Mouse (Mus musculus): ENCODE data around the gene Angel1. TPM values are rescaled to one million over a fixed set of nuclear protein-coding genes. Genes with fewer than 3 reads are reported as not detected.

Angel1 gene
- polyA plus RNA-seq (2014; fragmentation: Nextera tagmentation; extraction: Ambion mirVana), result 9.9 and 12.1 TPM in 2 replicates

DNA sequence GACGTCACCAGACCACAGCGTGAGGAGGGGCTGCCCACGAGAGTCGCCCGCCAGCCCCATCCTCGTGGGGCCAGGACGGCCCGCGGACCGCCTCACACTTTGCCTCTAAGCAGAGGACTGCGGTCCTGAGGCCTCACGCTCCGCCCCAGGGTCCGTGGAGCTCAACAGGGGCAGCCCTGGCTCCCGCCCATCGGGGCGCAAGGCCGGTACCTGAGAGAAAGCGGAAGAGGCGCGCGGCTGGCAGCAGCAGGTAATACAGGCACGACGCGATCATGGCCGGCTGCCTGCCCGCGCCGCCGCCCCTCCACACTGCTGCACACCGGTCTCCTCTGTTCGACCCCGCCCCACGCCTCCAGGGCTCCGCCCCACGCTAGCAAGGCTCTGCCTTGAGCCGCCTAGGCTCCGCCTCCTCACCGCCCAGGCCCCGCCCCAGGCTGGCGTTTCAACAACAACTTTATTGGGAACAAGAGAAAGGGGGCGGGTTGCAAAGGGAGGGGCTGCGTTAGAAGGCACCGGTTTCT is at the start of gene Angel1:
TSS of gene Angel1 (minus strand) at position 341 of the 521 bp plus-strand sequence.
- ATAC-seq (ENCODE audit: insufficient number of reproducible peaks, low FRiP score, low TSS enrichment, low read depth) (peak; percentile 98), DNase-seq (ENCODE audit: low spot score) (peak; percentile 98)
- under 1% methylated on average over 43 of the region's 44 CpGs for WGBS

DNA sequence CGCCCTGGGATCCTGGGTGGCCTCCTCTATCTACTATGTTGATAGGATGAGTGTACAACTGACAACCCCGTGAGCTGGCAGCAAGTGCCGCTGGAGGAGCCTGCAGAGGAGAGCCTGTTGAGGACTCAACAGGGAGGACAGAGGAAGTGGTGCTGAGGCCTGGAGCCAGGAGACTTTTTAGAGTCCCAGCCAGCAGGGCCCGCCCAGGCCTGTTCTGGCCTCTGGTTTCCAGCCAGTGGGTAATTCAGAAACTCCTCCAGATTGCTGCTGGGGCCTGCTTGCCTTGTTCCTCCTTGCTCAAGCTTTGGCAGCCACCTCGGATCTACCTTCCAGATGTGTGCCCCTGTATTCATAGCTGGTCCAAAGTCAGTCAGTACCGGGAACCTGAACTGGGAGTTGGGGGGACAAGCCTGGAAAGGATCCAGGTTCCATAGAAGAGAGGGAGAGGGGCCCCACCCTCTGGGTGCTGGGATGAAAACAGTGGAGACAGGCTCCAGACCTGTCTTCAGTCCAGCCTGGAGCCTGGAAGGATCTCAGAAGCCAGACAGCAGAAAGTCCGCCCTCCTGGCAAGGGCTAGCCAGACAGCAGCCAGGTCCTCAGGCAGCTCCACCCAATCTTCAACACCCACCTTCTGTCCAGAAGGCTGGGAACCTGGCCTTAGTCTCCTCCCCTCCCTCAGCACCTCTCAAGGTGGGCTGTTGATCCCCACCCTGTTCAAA is 49.5 kb upstream of the Angel1 start:
- Histone ChIP-seq H3K4me2 (ENCODE audit: low read depth, severe bottlenecking) (no peak overlapping the region), H3K9me3 (ENCODE audit: control insufficient read depth, low read length) (no peaks in the 10 kb centered on the region), H3K4me3 (ENCODE audit: low read depth, low read length) (no peak overlapping the region), H3K36me3 (ENCODE audit: control insufficient read depth, insufficient read depth, low read length) (no peaks in the 10 kb centered on the region), H3K27me3 (ENCODE audit: control insufficient read depth, insufficient read depth, low read length) (no peaks in the 10 kb centered on the region), H3K4me1 (ENCODE audit: control insufficient read depth, insufficient read depth, low read length) (no peaks in the 10 kb centered on the region), H3K9ac (ENCODE audit: low read length) (no peak overlapping the region), H3K27ac (replicated peaks; ENCODE audit: low read depth, low read length) (no peak overlapping the region)
- ATAC-seq (ENCODE audit: insufficient number of reproducible peaks, low FRiP score, low TSS enrichment, low read depth), result no peak
- no peak for DNase-seq (ENCODE audit: low spot score)
- 76% methylated on average over 7 of the region's 7 CpGs for WGBS

More for the DNA sequence above, at the start of gene Angel1:
- peak within 1 kb of the TSS; percentile 71 for H3K9ac ChIP-seq (ENCODE audit: low read length)
- H3K4me2 ChIP-seq (ENCODE audit: low read depth, severe bottlenecking), result peak within 1 kb of the TSS; percentile 92
- H3K4me3 ChIP-seq (ENCODE audit: low read depth, low read length), result peak within 1 kb of the TSS; percentile 77
- no peaks in the 10 kb centered on the region for H3K36me3 ChIP-seq (ENCODE audit: control insufficient read depth, insufficient read depth, low read length)
- H3K27ac ChIP-seq (replicated peaks; ENCODE audit: low read depth, low read length), result no peak within 1 kb of the TSS
- H3K27me3 ChIP-seq (ENCODE audit: control insufficient read depth, insufficient read depth, low read length), result no peaks in the 10 kb centered on the region
- no peaks in the 10 kb centered on the region for H3K9me3 ChIP-seq (ENCODE audit: control insufficient read depth, low read length)
- H3K4me1 ChIP-seq (ENCODE audit: control insufficient read depth, insufficient read depth, low read length), result no peaks in the 10 kb centered on the region

DNA sequence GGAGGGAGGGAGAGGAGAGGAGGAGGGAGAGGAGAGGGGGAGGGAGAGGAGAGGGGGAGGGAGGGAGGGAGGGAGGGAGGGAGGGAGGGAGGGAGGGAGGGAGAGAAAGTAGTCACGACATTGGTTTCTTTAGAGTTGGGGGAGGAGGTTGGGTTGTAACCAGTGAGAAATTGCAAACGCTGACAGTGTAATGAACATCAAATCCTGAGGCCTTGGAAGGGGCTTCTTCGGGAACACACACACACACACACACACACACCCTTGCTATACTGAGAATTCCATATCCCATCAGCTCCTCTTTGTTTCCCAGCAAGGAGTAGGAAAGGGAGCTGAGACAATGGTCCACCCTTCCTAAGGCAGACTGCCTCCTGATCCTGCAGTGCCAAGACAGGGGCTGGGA is 46.3 kb upstream of the Angel1 start:
- Histone ChIP-seq H3K4me1 (ENCODE audit: control insufficient read depth, insufficient read depth, low read length) (no peaks in the 10 kb centered on the region), H3K27ac (replicated peaks; ENCODE audit: low read depth, low read length) (no peak overlapping the region)
- WGBS, result 40% methylated on average over 3 of the region's 3 CpGs

DNA sequence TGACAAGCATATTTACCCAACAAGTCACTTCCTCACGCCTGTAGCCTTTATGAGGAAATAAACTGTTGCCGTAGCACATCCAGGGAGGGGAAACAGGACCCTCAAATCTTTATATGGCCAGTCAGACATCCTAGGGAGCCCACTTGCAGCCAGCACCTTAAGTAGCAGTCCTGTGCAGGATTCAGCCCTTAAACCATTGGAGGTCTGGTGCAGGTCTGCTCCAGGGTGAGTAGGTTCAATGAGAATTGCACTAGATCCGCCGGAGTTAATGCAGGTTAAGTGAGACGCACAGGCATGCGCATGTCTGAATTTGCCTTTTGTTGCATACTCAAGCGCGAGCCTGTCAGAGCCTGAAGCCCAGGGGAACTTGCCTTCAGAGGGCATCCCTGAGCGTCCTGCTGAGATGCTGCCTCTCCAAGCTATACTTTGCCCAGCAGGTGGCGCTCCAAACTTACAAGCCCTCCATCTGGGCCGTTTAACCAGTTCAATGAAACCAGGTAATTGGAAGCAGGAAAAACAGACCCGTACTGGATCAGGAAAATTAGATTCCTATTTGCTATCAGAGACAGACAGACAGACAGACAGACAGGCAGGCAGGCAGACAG is 45.7 kb upstream of the Angel1 start:
- DNase-seq (ENCODE audit: low spot score) (peak; percentile 97), ATAC-seq (ENCODE audit: insufficient number of reproducible peaks, low FRiP score, low TSS enrichment, low read depth) (peak; percentile 74)
- H3K4me1 ChIP-seq (ENCODE audit: control insufficient read depth, insufficient read depth, low read length), result no peaks in the 10 kb centered on the region
- WGBS, result 5% methylated on average over 12 of the region's 12 CpGs
- no peak overlapping the region for H3K4me2 ChIP-seq (ENCODE audit: low read depth, severe bottlenecking)
- no peak overlapping the region for H3K9ac ChIP-seq (ENCODE audit: low read length)
- no peaks in the 10 kb centered on the region for H3K36me3 ChIP-seq (ENCODE audit: control insufficient read depth, insufficient read depth, low read length)
- H3K27ac ChIP-seq (replicated peaks; ENCODE audit: low read depth, low read length), result no peak overlapping the region
- no peaks in the 10 kb centered on the region for H3K27me3 ChIP-seq (ENCODE audit: control insufficient read depth, insufficient read depth, low read length)
- H3K4me3 ChIP-seq (ENCODE audit: low read depth, low read length), result no peak overlapping the region
- no peaks in the 10 kb centered on the region for H3K9me3 ChIP-seq (ENCODE audit: control insufficient read depth, low read length)

More for the DNA sequence above, 46.3 kb upstream of the Angel1 start:
- DNase-seq (ENCODE audit: low spot score), result no peak
- Histone ChIP-seq H3K9ac (ENCODE audit: low read length) (no peak overlapping the region), H3K36me3 (ENCODE audit: control insufficient read depth, insufficient read depth, low read length) (no peaks in the 10 kb centered on the region), H3K9me3 (ENCODE audit: control insufficient read depth, low read length) (no peaks in the 10 kb centered on the region), H3K4me2 (ENCODE audit: low read depth, severe bottlenecking) (no peak overlapping the region), H3K4me3 (ENCODE audit: low read depth, low read length) (no peak overlapping the region), H3K27me3 (ENCODE audit: control insufficient read depth, insufficient read depth, low read length) (no peaks in the 10 kb centered on the region)
- no peak for ATAC-seq (ENCODE audit: insufficient number of reproducible peaks, low FRiP score, low TSS enrichment, low read depth)

DNA sequence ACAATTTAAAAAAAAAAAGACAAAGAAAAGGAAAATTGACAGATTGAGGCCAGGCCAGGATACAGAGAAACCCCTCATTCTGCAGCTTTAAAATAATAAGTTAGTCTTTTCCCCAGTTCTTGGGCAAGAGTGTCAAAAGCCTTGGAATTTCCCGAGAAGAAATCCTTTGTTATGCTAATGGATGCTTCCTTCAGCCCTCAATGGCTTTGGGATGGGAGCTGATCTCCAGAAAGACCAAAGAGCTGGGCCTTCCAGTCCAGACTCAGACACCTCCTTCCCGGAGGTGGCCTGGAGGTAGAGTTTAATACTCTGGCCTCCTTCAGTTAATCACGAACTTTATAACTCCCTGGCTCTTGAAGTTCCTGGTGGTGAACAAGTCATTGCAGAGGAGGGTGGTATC is 44.7 kb upstream of the Angel1 start:
- Histone ChIP-seq H3K9ac (ENCODE audit: low read length) (no peak overlapping the region), H3K9me3 (ENCODE audit: control insufficient read depth, low read length) (no peaks in the 10 kb centered on the region), H3K4me1 (ENCODE audit: control insufficient read depth, insufficient read depth, low read length) (no peaks in the 10 kb centered on the region), H3K27me3 (ENCODE audit: control insufficient read depth, insufficient read depth, low read length) (no peaks in the 10 kb centered on the region), H3K27ac (replicated peaks; ENCODE audit: low read depth, low read length) (no peak overlapping the region), H3K36me3 (ENCODE audit: control insufficient read depth, insufficient read depth, low read length) (no peaks in the 10 kb centered on the region), H3K4me2 (ENCODE audit: low read depth, severe bottlenecking) (no peak overlapping the region), H3K4me3 (ENCODE audit: low read depth, low read length) (no peak overlapping the region)
- DNase-seq (ENCODE audit: low spot score) (no peak), ATAC-seq (ENCODE audit: insufficient number of reproducible peaks, low FRiP score, low TSS enrichment, low read depth) (no peak)
- WGBS, result 14% methylated on average over 3 of the region's 3 CpGs

DNA sequence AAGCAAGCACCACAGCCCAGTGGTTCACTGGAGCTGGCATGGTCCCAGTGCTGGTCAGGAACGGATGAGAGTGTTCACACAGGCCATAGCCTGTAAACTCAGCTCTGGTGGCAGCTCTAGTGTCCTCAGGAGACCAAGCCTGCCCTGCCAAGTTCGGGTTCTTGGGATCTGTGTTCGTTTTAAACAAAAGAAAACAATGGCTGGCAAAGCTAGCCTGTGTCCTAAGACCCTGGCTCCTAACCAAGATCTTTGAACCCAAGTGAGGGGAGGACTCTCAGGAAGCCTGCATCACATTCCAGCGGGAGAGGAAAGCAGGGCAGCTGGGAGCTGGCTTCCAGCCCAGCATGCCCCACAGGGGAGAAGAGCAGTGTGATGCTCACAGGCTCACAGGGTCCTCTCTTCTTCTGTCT is 44.0 kb upstream of the Angel1 start:
- WGBS, result 49% methylated on average over 4 of the region's 4 CpGs
- H3K9me3 ChIP-seq (ENCODE audit: control insufficient read depth, low read length), result no peaks in the 10 kb centered on the region
- H3K27ac ChIP-seq (replicated peaks; ENCODE audit: low read depth, low read length), result no peak overlapping the region
- H3K4me1 ChIP-seq (ENCODE audit: control insufficient read depth, insufficient read depth, low read length), result no peaks in the 10 kb centered on the region
- no peak for DNase-seq (ENCODE audit: low spot score)
- no peaks in the 10 kb centered on the region for H3K36me3 ChIP-seq (ENCODE audit: control insufficient read depth, insufficient read depth, low read length)
- H3K4me2 ChIP-seq (ENCODE audit: low read depth, severe bottlenecking), result no peak overlapping the region
- no peak overlapping the region for H3K9ac ChIP-seq (ENCODE audit: low read length)
- no peak overlapping the region for H3K4me3 ChIP-seq (ENCODE audit: low read depth, low read length)
- no peak for ATAC-seq (ENCODE audit: insufficient number of reproducible peaks, low FRiP score, low TSS enrichment, low read depth)
- H3K27me3 ChIP-seq (ENCODE audit: control insufficient read depth, insufficient read depth, low read length), result no peaks in the 10 kb centered on the region

DNA sequence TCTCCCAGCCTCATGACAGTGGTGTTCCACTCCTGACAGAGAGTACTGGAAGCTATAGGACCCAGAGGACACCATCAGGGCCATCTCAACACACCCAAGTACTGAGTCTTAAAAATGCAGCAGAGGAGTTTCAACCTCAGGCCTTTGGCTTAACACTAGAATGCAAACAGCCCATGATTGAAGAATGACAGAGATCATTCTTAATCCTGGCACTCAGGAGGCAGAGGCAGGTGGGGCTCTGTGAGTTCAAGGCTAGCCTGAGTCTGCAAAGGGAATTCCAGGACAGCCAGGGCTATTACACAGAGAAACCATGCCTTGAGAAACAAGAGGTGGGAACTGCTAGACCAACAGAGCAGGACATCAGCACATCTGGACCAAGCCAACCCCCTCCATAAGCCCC is 43.6 kb upstream of the Angel1 start:
- H3K4me2 ChIP-seq (ENCODE audit: low read depth, severe bottlenecking), result no peak overlapping the region
- H3K36me3 ChIP-seq (ENCODE audit: control insufficient read depth, insufficient read depth, low read length), result no peaks in the 10 kb centered on the region
- H3K4me3 ChIP-seq (ENCODE audit: low read depth, low read length), result no peak overlapping the region
- no peaks in the 10 kb centered on the region for H3K27me3 ChIP-seq (ENCODE audit: control insufficient read depth, insufficient read depth, low read length)
- ATAC-seq (ENCODE audit: insufficient number of reproducible peaks, low FRiP score, low TSS enrichment, low read depth) (no peak), DNase-seq (ENCODE audit: low spot score) (no peak)
- H3K9ac ChIP-seq (ENCODE audit: low read length), result no peak overlapping the region
- H3K9me3 ChIP-seq (ENCODE audit: control insufficient read depth, low read length), result no peaks in the 10 kb centered on the region
- no peaks in the 10 kb centered on the region for H3K4me1 ChIP-seq (ENCODE audit: control insufficient read depth, insufficient read depth, low read length)
- no peak overlapping the region for H3K27ac ChIP-seq (replicated peaks; ENCODE audit: low read depth, low read length)

DNA sequence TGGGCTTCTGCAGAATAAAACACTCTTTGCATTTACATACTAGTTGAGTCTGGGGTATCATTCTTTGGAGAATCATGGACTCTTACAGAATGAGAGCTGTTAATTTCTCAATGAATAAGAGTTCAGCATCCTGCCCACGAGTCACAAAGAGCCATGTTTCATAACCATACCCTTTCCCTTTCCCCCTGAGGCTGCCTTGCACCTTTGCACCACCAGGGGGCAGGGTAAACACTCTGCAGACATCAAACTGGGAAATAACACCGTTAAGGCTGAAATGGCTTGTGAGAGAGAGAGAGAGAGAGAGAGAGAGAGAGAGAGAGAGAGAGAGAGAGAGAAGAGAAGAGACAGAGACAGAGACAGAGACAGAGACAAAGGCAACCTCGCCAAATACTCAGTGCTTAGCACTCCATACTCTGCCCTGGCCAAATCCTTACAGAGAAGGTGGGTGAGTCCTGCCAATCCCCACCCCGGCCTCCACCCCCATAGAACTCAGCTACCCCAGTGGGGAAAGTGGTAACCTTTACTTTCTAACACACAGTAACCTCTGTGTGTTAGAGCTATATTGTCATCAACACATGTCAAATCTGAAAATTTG is 42.8 kb upstream of the Angel1 start:
- H3K27me3 ChIP-seq (ENCODE audit: control insufficient read depth, insufficient read depth, low read length), result no peaks in the 10 kb centered on the region
- no peaks in the 10 kb centered on the region for H3K9me3 ChIP-seq (ENCODE audit: control insufficient read depth, low read length)
- WGBS, result 40% methylated on average over 4 of the region's 4 CpGs
- no peak overlapping the region for H3K9ac ChIP-seq (ENCODE audit: low read length)
- no peak overlapping the region for H3K4me3 ChIP-seq (ENCODE audit: low read depth, low read length)
- H3K36me3 ChIP-seq (ENCODE audit: control insufficient read depth, insufficient read depth, low read length), result no peaks in the 10 kb centered on the region
- no peak overlapping the region for H3K27ac ChIP-seq (replicated peaks; ENCODE audit: low read depth, low read length)
- ATAC-seq (ENCODE audit: insufficient number of reproducible peaks, low FRiP score, low TSS enrichment, low read depth) (no peak), DNase-seq (ENCODE audit: low spot score) (peak; percentile 92)
- no peak overlapping the region for H3K4me2 ChIP-seq (ENCODE audit: low read depth, severe bottlenecking)
- no peaks in the 10 kb centered on the region for H3K4me1 ChIP-seq (ENCODE audit: control insufficient read depth, insufficient read depth, low read length)

Measured in limb, embryonic 11.5 days (tissue).